Mouse (Mus musculus) liver, postnatal 0 days (tissue): Measurements from ENCODE around the gene Paxx. TPM values are rescaled to one million over a fixed set of nuclear protein-coding genes. Genes with fewer than 3 reads are reported as not detected.

ENCODE experiments used
- ATAC-seq: fragments of 200-750 bp; cut with Nextera tagmentation; 2 replicates; pipeline ENCODE4 v1.8.0; 2017; ENCODE audit warnings: mild to moderate bottlenecking, moderate library complexity
- DNase-seq: peaks from one replicate; pipeline ENCODE4 v3.0.0-alpha.2; 2016
- H3K27ac ChIP-seq: fragments of 300-500 bp; sonication (generic); 2 replicates; pipeline ENCODE4 v1.5.1; 2014; ENCODE audit warnings: antibody characterized with exemption, moderate library complexity, mild to moderate bottlenecking, low read depth
- H3K27me3 ChIP-seq: fragments of 300-500 bp; sonication (generic); 2 replicates; pipeline ENCODE4 v1.6.1; 2014; ENCODE audit warnings: low read length, control low read depth, mixed read lengths; ENCODE audit not compliant: insufficient read depth
- H3K36me3 ChIP-seq: fragments of 300-500 bp; sonication (generic); replicated peaks from 2 replicates; pipeline ENCODE4 v1.6.1; 2014; ENCODE audit warnings: mild to moderate bottlenecking, control low read depth, low read length, moderate library complexity, mixed read lengths; ENCODE audit not compliant: insufficient read depth
- H3K4me1 ChIP-seq: fragments of 300-500 bp; sonication (generic); 2 replicates; pipeline ENCODE4 v1.6.1; 2014; ENCODE audit warnings: antibody characterized with exemption, mild to moderate bottlenecking, control low read depth; ENCODE audit not compliant: insufficient read depth
- H3K4me2 ChIP-seq: fragments of 300-500 bp; sonication (generic); 2 replicates; pipeline ENCODE4 v1.6.1; 2014; ENCODE audit warnings: low read depth, mild to moderate bottlenecking, low read length, moderate library complexity, mixed read lengths
- H3K4me3 ChIP-seq: fragments of 300-500 bp; sonication (generic); 2 replicates; pipeline ENCODE4 v1.5.1; 2014; ENCODE audit warnings: low read depth, low read length
- H3K9ac ChIP-seq: fragments of 300-500 bp; sonication (generic); replicated peaks from 2 replicates; pipeline ENCODE4 v1.6.1; 2014; ENCODE audit warnings: mild to moderate bottlenecking, moderate library complexity
- H3K9me3 ChIP-seq: fragments of 300-500 bp; sonication (generic); 2 replicates; pipeline ENCODE4 v1.6.1; 2016; ENCODE audit warnings: mild to moderate bottlenecking, control low read depth, low read length, mixed read lengths
- CTCF ChIP-seq: sonication (generic); IDR thresholded peaks from 2 replicates; pipeline ENCODE4 v1.5.1; 2016; ENCODE audit warnings: antibody characterized with exemption, low read depth
- EP300 ChIP-seq: IDR thresholded peaks from 2 replicates; pipeline ENCODE4 v1.6.1; 2016; ENCODE audit warnings: antibody characterized with exemption, low read depth, mild to moderate bottlenecking
- WGBS: fragments of 180-500 bp; shearing (Covaris S2); extraction: QIAGEN DNeasy Blood & Tissue Kit; methylation state at CpG from one replicate; pipeline ENCODE4 v1.1.7; 2014; ENCODE audit not compliant: insufficient replicate concordance; 5-methylcytosine and 5-hydroxymethylcytosine counted together
- polyA plus RNA-seq: library from polyadenylated mRNA; unstranded; fragments of >200 nt; fragmentation: Nextera tagmentation; extraction: Ambion mirVana; gene quantifications from 2 replicates; pipeline ENCODE4 v1.2.1, GENCODE M21; 2015

Paxx gene
- polyA plus RNA-seq, 1 experiment from 2014 or later, result 14.7 TPM

- TF ChIP-seq EP300 (no peak), CTCF (no peak)
- no peak overlapping the region for H3K4me2 ChIP-seq
- 61% methylated on average over 1 of the region's 1 CpGs for WGBS
- ATAC-seq (peak; percentile 85), DNase-seq (no peak)
- no peak overlapping the region for H3K27ac ChIP-seq
- H3K36me3 ChIP-seq, result 0 out of 2 replicates have a peak, but pooled peaks cover 3% of the 10 kb centered on the region
- H3K27me3 ChIP-seq, result no peaks in the 10 kb centered on the region
- H3K9ac ChIP-seq, result no peak overlapping the region
- peaks cover 4% of the 10 kb centered on the region; the same call in 1 of the 2 replicates for H3K4me1 ChIP-seq
- H3K9me3 ChIP-seq, result no peaks in the 10 kb centered on the region
- no peak overlapping the region for H3K4me3 ChIP-seq
Measured at GRCm38 (mm10) chr2:25452951-25453350, 7.9 kb downstream of the Paxx start.

DNA sequence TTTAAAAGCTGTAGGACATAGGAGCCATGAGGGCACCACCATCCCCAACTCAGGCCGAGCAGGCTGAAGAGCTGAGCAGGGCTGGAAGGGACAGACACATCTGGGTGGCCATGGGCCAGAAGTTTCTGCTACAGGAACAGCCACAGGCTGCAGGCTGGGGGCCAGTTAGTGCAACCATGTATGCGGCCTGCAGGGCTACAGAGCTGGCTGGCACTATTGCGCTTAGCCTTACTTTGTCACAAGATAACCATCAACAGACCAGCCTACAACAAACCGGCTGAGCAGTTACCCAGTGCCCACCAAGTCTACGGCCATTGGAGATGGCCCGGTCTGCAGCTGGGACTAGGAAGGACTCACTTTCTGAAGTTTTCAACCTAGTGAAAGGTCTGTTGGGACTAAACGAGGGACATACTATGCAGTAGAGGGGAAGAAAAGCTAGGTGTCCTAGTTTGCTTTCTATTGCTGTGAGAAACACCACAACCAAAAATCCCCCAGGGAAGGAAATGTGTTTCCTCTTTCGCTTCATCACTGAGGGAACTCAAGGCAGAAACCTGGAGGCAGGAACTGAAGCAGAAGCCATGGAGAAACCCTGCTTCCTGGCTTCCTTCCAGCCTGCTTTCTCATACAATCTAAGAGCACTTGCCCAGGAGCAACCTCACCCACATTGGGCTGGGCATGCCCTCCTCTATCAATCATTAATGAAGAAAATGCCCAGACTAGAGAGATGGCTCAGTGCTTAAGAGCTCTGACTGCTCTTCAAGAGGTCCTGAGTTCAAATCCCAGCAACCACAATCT is 9.8 kb downstream of the Paxx start:
- no peaks in the 10 kb centered on the region for H3K9me3 ChIP-seq
- H3K4me1 ChIP-seq, result peaks cover 4% of the 10 kb centered on the region; the same call in 1 of the 2 replicates
- no peak overlapping the region for H3K27ac ChIP-seq
- no peaks in the 10 kb centered on the region for H3K36me3 ChIP-seq
- H3K27me3 ChIP-seq, result no peaks in the 10 kb centered on the region
- TF ChIP-seq EP300 (no peak), CTCF (no peak)
- 58% methylated on average over 8 of the region's 8 CpGs for WGBS
- no peak overlapping the region for H3K4me2 ChIP-seq
- H3K9ac ChIP-seq, result no peak overlapping the region
- no peak overlapping the region for H3K4me3 ChIP-seq
- no peak for DNase-seq
- no peak for ATAC-seq

- WGBS, result 89% methylated on average over 14 of the region's 14 CpGs
Measured at GRCm38 (mm10) chr2:25442682-25443081, 18.2 kb downstream of the Paxx start.

GRCm38 (mm10) chr2:25441067-25441466 is 19.8 kb downstream of the Paxx start:
- TF ChIP-seq EP300, result no peak
- TF ChIP-seq CTCF, result no peak
- H3K27ac ChIP-seq, result no peak overlapping the region
- no peaks in the 10 kb centered on the region for H3K27me3 ChIP-seq
- 82% methylated on average over 20 of the region's 20 CpGs for WGBS
- H3K9ac ChIP-seq, result no peak overlapping the region
- H3K4me1 ChIP-seq, result no peaks in the 10 kb centered on the region
- no peak overlapping the region for H3K4me2 ChIP-seq
- no peak overlapping the region for H3K4me3 ChIP-seq
- peaks cover 7% of the 10 kb centered on the region; the same call in 1 of the 2 replicates for H3K36me3 ChIP-seq
- H3K9me3 ChIP-seq, result no peaks in the 10 kb centered on the region
- DNase-seq (no peak), ATAC-seq (no peak)

More at GRCm38 (mm10) chr2:25442682-25443081, 18.2 kb downstream of the Paxx start:
- H3K27me3 ChIP-seq, result no peaks in the 10 kb centered on the region
- H3K4me1 ChIP-seq, result no peaks in the 10 kb centered on the region
- no peaks in the 10 kb centered on the region for H3K9me3 ChIP-seq
- TF ChIP-seq EP300 (no peak), CTCF (no peak)
- no peak overlapping the region for H3K4me2 ChIP-seq
- H3K27ac ChIP-seq, result no peak overlapping the region
- no peak overlapping the region for H3K4me3 ChIP-seq
- ATAC-seq (no peak), DNase-seq (no peak)
- no peak overlapping the region for H3K9ac ChIP-seq
- H3K36me3 ChIP-seq, result peaks cover 7% of the 10 kb centered on the region; the same call in 1 of the 2 replicates

DNA sequence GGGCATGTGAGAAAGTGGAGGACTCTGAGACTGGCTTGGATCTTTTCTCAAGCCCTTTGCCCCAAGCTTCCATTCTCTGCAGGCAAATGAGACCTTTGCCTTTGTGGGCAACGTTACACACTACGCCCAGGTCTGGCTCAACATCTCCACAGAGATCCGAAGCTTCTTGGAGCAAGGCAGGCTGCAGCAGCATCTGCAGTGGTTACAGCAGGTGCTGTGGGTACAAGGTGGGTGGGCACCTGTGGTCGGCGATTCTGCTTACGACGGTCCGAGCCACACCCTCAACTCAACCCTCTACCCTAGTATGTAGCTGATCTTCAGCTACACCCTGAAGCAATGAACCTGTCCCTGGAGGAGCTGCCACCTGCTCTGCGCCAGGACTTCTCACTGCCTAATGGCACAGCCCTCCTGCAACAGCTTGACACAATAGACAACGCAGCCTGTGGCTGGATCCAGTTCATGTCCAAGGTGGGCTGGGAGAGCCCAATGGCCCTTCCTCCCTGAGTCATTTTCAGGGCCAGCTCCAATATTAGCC is 24.5 kb downstream of the Paxx start:
- WGBS, result 88% methylated on average over 10 of the region's 10 CpGs
- TF ChIP-seq CTCF (no peak), EP300 (no peak)
- Histone ChIP-seq H3K9ac (no peak overlapping the region), H3K4me2 (no peak overlapping the region), H3K9me3 (no peaks in the 10 kb centered on the region), H3K27me3 (no peaks in the 10 kb centered on the region), H3K4me3 (no peak overlapping the region), H3K36me3 (0 out of 2 replicates have a peak, but pooled peaks cover 2% of the 10 kb centered on the region), H3K4me1 (no peaks in the 10 kb centered on the region), H3K27ac (no peak overlapping the region)
- ATAC-seq, result no peak
- no peak for DNase-seq

DNA sequence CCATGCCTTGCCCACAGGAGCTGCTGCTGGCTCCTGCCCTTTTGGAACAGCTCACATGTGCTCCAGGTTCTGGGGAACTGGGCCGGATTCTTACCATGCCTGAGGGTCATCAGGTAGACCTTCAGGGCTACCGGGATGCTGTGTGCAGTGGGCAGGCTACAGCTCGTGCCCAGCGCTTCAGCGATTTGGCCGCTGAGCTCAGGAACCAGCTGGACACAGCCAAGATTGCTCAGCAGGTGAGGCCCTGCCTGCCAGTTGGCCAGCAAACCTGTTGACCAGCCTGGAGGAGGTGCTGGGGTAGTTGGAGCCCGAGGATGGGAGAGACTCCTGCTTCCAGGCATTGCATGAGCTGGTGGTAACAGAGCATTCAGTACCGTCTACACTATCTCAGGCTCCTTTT is 26.6 kb downstream of the Paxx start:
- no peaks in the 10 kb centered on the region for H3K27me3 ChIP-seq
- no peak for DNase-seq

More for the DNA sequence above, 26.6 kb downstream of the Paxx start:
- no peak for ATAC-seq
- Histone ChIP-seq H3K36me3 (no peaks in the 10 kb centered on the region), H3K4me3 (no peak overlapping the region), H3K9ac (no peak overlapping the region), H3K4me1 (peaks cover 1% of the 10 kb centered on the region; the same call in 1 of the 2 replicates), H3K4me2 (no peak overlapping the region), H3K27ac (no peak overlapping the region), H3K9me3 (no peaks in the 10 kb centered on the region)
- 87% methylated on average over 8 of the region's 8 CpGs for WGBS
- TF ChIP-seq EP300, result no peak
- no peak for TF ChIP-seq CTCF
